Mouse (Mus musculus): ENCODE data around the gene Rhod. TPM values are rescaled to one million over a fixed set of nuclear protein-coding genes. Genes with fewer than 3 reads are reported as not detected.

Gene Rhod
- polyA plus RNA-seq, 1 experiment from 2014 or later = 19.5 TPM

GRCm38 (mm10) chr19:4420153-4420910 is 18.9 kb downstream of the Rhod start:
- no peak for DNase-seq (ENCODE audit: low spot score)

GRCm38 (mm10) chr19:4419711-4420110 is 19.5 kb downstream of the Rhod start:
- H3K4me1 ChIP-seq (replicated peaks) = no peaks in the 10 kb centered on the region
- H3K4me3 ChIP-seq = no peak overlapping the region
- 92% methylated on average over 5 of the region's 5 CpGs for WGBS
- H3K27ac ChIP-seq = no peak overlapping the region
- no peaks in the 10 kb centered on the region for H3K27me3 ChIP-seq (ENCODE audit: insufficient read depth, poor library complexity, severe bottlenecking)
- DNase-seq (ENCODE audit: low spot score) = no peak
- H3K9me3 ChIP-seq = no peaks in the 10 kb centered on the region
- peaks cover 2% of the 10 kb centered on the region; the same call in 1 of the 2 replicates for H3K36me3 ChIP-seq

More at GRCm38 (mm10) chr19:4420153-4420910, 18.9 kb downstream of the Rhod start:
- Histone ChIP-seq H3K9me3 (no peaks in the 10 kb centered on the region), H3K4me3 (no peak overlapping the region), H3K4me1 (replicated peaks) (no peaks in the 10 kb centered on the region), H3K27me3 (ENCODE audit: insufficient read depth, poor library complexity, severe bottlenecking) (no peaks in the 10 kb centered on the region), H3K27ac (no peak overlapping the region), H3K36me3 (peaks cover 8% of the 10 kb centered on the region; the same call in 1 of the 2 replicates)
- 87% methylated on average over 8 of the region's 8 CpGs for WGBS

- H3K27ac ChIP-seq = no peak overlapping the region
- no peaks in the 10 kb centered on the region for H3K36me3 ChIP-seq
- H3K9me3 ChIP-seq = no peaks in the 10 kb centered on the region
- DNase-seq (ENCODE audit: low spot score) = no peak
- no peaks in the 10 kb centered on the region for H3K4me1 ChIP-seq (replicated peaks)
- no peaks in the 10 kb centered on the region for H3K27me3 ChIP-seq (ENCODE audit: insufficient read depth, poor library complexity, severe bottlenecking)
- H3K4me3 ChIP-seq = no peak overlapping the region
These were observed 21.5 kb downstream of the Rhod start for GRCm38 (mm10) chr19:4417713-4418112.

GRCm38 (mm10) chr19:4417183-4417582 is 22.0 kb downstream of the Rhod start:
- peak; percentile 46 for DNase-seq (ENCODE audit: low spot score)

GRCm38 (mm10) chr19:4414631-4415030 is 24.6 kb downstream of the Rhod start:
- H3K9me3 ChIP-seq = no peaks in the 10 kb centered on the region
- H3K27me3 ChIP-seq (ENCODE audit: insufficient read depth, poor library complexity, severe bottlenecking) = no peaks in the 10 kb centered on the region
- 70% methylated on average over 1 of the region's 1 CpGs for WGBS
- H3K36me3 ChIP-seq = no peaks in the 10 kb centered on the region
- H3K27ac ChIP-seq = no peak overlapping the region
- no peak overlapping the region for H3K4me3 ChIP-seq
- no peak for DNase-seq (ENCODE audit: low spot score)
- no peaks in the 10 kb centered on the region for H3K4me1 ChIP-seq (replicated peaks)

More at GRCm38 (mm10) chr19:4417183-4417582, 22.0 kb downstream of the Rhod start:
- Histone ChIP-seq H3K4me1 (replicated peaks) (no peaks in the 10 kb centered on the region), H3K9me3 (no peaks in the 10 kb centered on the region), H3K4me3 (no peak overlapping the region), H3K27ac (no peak overlapping the region), H3K36me3 (no peaks in the 10 kb centered on the region), H3K27me3 (ENCODE audit: insufficient read depth, poor library complexity, severe bottlenecking) (no peaks in the 10 kb centered on the region)
- WGBS = 0% methylated on average over 1 of the region's 1 CpGs

- H3K27me3 ChIP-seq (ENCODE audit: insufficient read depth, poor library complexity, severe bottlenecking) = no peaks in the 10 kb centered on the region
- no peaks in the 10 kb centered on the region for H3K36me3 ChIP-seq
- 72% methylated on average over 2 of the region's 2 CpGs for WGBS
- H3K27ac ChIP-seq = no peak overlapping the region
- H3K4me3 ChIP-seq = no peak overlapping the region
- no peaks in the 10 kb centered on the region for H3K4me1 ChIP-seq (replicated peaks)
- no peaks in the 10 kb centered on the region for H3K9me3 ChIP-seq
- DNase-seq (ENCODE audit: low spot score) = no peak
These were observed 30.2 kb downstream of the Rhod start for GRCm38 (mm10) chr19:4409062-4409461.

- no peaks in the 10 kb centered on the region for H3K4me1 ChIP-seq (replicated peaks)
- no peak for DNase-seq (ENCODE audit: low spot score)
- H3K27ac ChIP-seq = no peak overlapping the region
- H3K36me3 ChIP-seq = no peaks in the 10 kb centered on the region
- no peaks in the 10 kb centered on the region for H3K9me3 ChIP-seq
- WGBS = 93% methylated on average over 2 of the region's 2 CpGs
- no peaks in the 10 kb centered on the region for H3K27me3 ChIP-seq (ENCODE audit: insufficient read depth, poor library complexity, severe bottlenecking)
- H3K4me3 ChIP-seq = no peak overlapping the region
These were observed 34.4 kb downstream of the Rhod start for GRCm38 (mm10) chr19:4404840-4405239.

GRCm38 (mm10) chr19:4398959-4399358 is 40.3 kb downstream of the Rhod start:
- 79% methylated on average over 4 of the region's 4 CpGs for WGBS
- H3K27me3 ChIP-seq (ENCODE audit: insufficient read depth, poor library complexity, severe bottlenecking) = peaks cover 11% of the 10 kb centered on the region
- DNase-seq (ENCODE audit: low spot score) = no peak
- no peak overlapping the region for H3K27ac ChIP-seq
- 0 out of 2 replicates have a peak overlapping the region, but pooled peaks have one; percentile 96 for H3K4me3 ChIP-seq
- peaks cover 1% of the 10 kb centered on the region; the same call in 1 of the 2 replicates for H3K36me3 ChIP-seq
- peaks cover 27% of the 10 kb centered on the region for H3K4me1 ChIP-seq (replicated peaks)
- H3K9me3 ChIP-seq = no peaks in the 10 kb centered on the region

- peak overlapping the region; percentile 99 for H3K27ac ChIP-seq
- WGBS = 27% methylated on average over 8 of the region's 8 CpGs
- peaks cover 5% of the 10 kb centered on the region; the same call in 1 of the 2 replicates for H3K36me3 ChIP-seq
- DNase-seq (ENCODE audit: low spot score) = no peak
- H3K4me1 ChIP-seq (replicated peaks) = peaks cover 31% of the 10 kb centered on the region
- no peaks in the 10 kb centered on the region for H3K9me3 ChIP-seq
- peaks cover 11% of the 10 kb centered on the region for H3K27me3 ChIP-seq (ENCODE audit: insufficient read depth, poor library complexity, severe bottlenecking)
- H3K4me3 ChIP-seq = peak overlapping the region; percentile 96
These were observed 40.6 kb downstream of the Rhod start for GRCm38 (mm10) chr19:4398630-4398948.

- no peaks in the 10 kb centered on the region for H3K9me3 ChIP-seq
- H3K27ac ChIP-seq = peak within 1 kb of the TSS; percentile 99
- H3K4me3 ChIP-seq = peak within 1 kb of the TSS; percentile 96
- 1% methylated on average over 82 of the region's 82 CpGs for WGBS
- H3K36me3 ChIP-seq = peaks cover 11% of the 10 kb centered on the region; the same call in 1 of the 2 replicates
- H3K4me1 ChIP-seq (replicated peaks) = peaks cover 37% of the 10 kb centered on the region
- H3K27me3 ChIP-seq (ENCODE audit: insufficient read depth, poor library complexity, severe bottlenecking) = peaks cover 11% of the 10 kb centered on the region
- DNase-seq (ENCODE audit: low spot score) = peak; percentile 52
These were observed 41.2 kb downstream of the Rhod start, which contains the start of gene Kdm2a for GRCm38 (mm10) chr19:4397798-4398629. Gene Kdm2a, minus strand, starts transcription at chr19:4398285.

- Histone ChIP-seq H3K36me3 (peaks cover 14% of the 10 kb centered on the region; the same call in 1 of the 2 replicates), H3K4me3 (peak overlapping the region; percentile 96), H3K27me3 (ENCODE audit: insufficient read depth, poor library complexity, severe bottlenecking) (peaks cover 11% of the 10 kb centered on the region), H3K4me1 (replicated peaks) (peaks cover 42% of the 10 kb centered on the region), H3K27ac (peak overlapping the region; percentile 99), H3K9me3 (no peaks in the 10 kb centered on the region)
- DNase-seq (ENCODE audit: low spot score) = peak; percentile 100
- WGBS = under 1% methylated on average over 80 of the region's 90 CpGs
These were observed 42.0 kb downstream of the Rhod start for GRCm38 (mm10) chr19:4396998-4397797.
